Mouse (Mus musculus): ENCODE results near the gene Daam1.

Gene Daam1

DNA sequence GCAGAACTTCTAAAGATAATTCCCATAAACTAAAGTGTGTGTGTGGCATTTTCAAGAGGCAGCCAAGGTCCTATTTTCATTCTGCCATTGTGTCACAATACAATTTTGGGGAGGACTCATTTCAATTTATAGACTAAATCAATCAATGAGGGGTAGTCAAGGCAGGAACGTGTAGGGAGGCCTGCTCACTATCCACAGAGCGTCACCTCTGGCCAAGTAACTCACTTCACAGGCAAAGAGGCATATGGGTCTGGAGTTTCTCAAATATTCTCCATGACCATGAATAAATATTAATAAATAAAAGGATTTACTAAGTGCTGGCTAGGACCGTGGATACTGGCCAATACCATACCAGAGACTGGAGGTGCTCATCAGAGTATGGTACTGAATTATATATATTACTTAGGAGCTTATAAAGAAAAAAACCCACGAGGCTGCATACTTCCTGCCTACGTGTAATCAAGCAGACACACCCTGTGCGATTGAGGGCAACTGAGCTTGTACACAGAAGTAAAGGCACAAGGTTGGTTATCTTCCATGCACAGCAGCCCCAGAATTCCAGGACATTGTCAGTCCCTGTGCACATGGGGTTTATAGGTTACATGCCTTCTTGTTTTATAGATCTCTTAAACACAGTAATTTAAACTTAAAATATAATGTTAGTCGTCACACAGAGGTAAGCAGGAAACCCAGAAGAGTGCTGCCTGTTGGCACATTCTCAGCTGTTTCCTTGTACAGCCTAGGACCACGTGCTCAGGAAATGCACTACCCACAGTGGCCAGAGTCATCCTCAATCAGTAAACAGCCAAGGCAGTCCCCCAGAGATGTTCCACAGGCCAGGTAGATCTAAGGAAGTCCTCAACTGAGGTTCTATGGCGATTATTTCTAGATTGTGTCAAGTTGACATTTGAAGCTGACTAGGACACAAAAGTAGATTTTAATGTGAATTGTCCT, 101.8 kb downstream of the Daam1 start:
- DNase-seq (ENCODE audit: extremely low read depth, low read depth), result peak; percentile 81

DNA sequence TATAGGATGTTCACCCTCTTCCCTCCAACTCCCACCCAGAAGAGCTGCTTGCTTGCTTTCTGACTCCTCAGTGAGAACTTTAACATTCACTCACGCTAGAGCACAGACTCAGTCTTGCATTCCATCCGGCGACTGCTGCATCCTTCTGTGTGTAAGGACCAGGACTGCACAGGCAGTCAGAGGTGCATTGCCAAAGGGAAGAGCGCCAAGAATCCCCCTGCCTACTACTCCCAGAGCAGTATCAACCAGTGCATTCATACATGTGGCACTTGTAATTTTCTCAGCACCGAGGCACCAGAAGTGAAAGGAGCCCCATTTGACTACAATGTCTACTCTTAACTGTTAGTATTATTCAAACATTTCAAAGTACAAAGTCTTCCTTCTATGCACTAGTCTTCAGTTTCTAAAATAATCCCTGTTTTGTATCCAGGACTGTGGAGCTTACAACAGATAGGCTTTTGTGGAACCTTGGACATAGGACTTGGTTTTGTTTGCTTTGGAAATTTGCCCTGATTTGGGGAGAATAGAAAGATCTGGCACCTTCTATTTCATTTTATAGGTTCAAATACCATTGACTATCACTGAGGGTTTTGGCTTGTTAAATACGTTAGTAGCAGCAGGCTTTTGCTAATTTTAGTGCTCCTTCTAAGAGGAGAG, 103.2 kb downstream of the Daam1 start:
- no peak for DNase-seq (ENCODE audit: extremely low read depth, low read depth)

DNA sequence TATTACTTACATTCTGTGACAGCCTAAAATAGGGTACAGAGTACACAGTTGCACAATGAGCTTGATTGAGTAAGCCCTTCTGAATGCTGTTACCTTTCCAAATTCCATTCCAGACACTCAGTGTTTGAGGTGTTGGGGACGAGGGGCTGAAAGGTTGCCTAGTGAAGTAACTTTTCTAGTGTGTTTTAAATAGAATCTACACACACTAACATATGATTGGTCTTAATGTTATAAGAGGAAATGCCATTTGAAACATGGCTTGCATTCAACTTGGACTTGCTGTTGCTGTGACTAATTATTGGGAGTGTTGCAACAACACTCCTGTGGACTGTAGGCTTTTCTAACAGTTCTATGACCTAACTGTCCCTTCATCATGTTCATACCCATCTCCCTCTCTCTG, 105.8 kb downstream of the Daam1 start:
- DNase-seq (ENCODE audit: extremely low read depth, low read depth), result no peak

DNA sequence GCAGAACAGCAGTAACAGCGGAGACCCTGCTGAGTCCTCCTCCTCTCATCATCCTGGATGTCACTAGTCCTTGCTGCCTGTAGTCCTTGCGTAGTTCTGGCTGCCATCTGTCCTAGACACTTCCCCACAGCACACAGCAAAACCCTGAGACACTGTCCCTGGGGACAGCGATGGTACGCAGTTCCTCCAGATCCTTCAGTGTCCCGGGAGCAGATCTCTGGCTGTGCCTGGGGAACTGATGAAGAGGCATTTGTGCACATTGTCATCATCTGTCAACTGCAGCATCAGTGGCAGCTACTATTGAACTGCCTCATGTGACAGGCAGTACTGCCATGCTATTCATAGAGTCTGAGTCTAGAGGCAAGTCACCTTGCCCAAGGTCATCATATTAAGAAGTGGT, 107.6 kb downstream of the Daam1 start:
- DNase-seq (ENCODE audit: extremely low read depth, low read depth), result no peak

DNA sequence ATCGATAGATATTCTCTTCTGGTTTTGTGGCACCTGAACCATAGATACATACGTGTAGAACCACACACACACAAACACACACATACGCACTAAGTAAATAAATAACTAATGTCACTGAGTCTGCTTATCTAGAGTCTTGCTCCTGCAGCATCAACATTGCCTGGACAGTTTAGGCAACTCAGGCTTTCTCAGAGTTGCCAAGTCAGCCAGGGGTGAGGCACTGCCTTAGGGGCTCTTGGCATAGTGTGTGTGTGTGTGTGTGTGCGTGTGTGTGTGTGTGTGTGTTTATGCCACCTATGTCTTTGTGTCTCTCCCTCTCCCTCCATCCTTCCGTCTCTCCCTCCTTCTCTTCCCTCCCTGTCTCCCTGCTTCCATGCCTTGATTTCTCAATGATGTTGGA, 110.4 kb downstream of the Daam1 start:
- DNase-seq (ENCODE audit: extremely low read depth, low read depth), result no peak

DNA sequence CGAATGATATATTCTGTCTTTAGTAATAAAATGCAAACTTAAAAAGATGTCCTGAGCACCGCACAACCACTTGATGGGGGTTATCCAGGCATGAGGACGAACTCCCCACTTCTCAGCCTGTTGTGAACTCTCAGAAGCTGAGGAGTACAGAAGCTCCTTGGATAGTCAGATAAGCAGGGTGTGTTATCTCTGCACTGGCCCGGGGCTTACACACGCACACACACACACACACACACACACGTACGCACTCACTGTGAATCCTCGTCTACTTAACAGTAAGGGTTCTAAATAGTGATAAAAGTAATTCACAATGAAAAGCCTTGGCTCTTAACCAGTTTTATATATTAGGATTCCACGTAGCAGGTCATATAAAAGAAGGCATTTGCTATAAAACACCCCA, 112.2 kb downstream of the Daam1 start:
- no peak for DNase-seq (ENCODE audit: extremely low read depth, low read depth)

DNA sequence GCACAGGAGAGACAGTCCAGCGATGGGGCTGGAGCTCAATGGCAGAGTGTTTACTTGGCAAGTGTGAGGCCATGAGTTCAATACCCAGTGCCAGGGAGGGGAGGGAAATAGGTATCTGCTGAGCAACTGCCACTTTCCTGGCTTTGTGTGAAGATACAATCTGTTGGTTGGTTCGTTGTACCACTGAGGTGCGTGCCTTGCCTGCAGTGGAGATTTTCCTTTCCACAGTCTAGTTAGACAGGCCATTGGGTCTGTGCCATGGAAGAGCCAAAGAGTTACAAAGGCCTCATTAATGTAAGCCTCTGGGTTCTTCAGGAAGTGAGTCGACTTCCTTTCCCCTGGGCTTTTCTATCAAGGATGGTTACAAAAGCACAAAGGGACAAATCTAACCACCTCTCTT, 112.8 kb downstream of the Daam1 start:
- no peak for DNase-seq (ENCODE audit: extremely low read depth, low read depth)

DNA sequence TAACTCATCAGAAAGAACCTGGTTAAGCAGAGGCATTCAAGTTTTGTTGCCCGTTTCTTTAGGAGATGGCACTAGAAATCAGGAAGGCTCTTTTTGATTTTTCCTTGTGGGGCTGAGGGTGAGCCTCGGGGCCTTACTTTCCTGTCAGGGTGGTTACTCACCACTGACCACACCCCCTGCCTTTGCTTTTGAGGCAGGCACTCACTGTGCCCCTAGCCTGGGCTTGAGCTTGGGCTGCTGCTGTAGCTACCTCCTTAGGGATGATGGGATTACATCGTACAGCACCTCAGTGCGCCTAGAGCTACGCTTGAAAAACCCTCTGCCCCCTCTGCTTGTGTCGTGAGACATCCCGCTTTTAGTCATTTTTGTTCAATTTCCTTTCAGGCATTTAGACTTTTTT, 115.0 kb downstream of the Daam1 start:
- no peak for DNase-seq (ENCODE audit: extremely low read depth, low read depth)

DNA sequence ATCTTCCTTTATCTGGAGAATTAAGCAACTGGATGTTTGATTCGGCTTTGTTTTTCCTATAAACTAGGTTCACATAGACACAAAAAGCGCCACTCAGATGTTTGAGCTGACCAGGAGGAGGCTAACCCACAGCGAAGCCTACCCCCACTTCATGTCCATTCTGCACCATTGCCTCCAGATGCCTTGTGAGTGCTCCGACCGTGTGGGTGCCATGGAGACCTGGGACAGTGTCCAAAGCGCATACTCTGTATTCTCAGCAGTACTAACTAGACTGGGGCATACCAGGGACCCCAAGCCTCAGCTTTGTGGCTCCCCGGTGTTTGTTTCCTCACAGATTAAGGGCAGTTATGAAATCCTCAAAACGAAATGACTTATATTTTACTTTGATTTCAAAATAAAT, 115.6 kb downstream of the Daam1 start:
- no peak for DNase-seq (ENCODE audit: extremely low read depth, low read depth)

DNA sequence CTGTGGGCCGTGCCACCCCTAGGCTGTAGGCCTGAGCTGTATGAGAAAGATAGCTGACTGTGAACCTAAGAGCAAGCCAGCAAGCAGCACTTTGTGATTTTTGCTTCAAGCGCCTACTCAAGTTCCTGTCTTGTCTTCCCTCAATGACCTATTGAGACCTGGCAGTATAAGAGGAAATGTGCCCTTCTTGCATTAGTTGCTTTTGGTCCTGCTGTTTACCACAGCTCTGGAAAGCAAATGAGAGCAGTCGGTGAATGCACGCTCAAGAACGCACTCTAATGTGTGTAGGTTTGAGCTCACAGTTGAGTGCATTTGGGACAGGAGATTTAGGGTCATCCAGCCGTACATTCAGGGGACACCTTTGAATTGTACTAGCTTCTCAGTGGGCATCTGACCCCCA, 118.1 kb downstream of the Daam1 start:
- DNase-seq (ENCODE audit: extremely low read depth, low read depth), result no peak

DNA sequence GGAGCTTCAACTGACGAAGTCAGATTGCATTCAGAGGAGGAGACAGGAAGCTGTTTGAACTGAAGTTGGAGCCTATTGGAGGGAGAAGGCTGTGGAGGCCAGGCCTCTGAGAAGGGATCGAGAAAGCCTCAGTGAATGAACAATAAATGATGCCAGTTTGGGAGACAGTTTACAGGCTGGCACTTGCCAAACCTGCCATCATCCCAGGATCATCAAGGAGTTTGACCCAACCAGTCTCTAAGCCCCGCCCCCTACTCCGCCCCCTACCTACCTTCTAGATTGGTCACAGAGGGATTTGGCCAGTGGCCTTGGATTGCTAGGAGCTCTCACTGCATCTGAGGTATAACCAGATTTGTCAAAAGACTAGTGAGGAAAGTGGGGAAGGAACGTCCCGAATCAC, 118.7 kb downstream of the Daam1 start:
- no peak for DNase-seq (ENCODE audit: extremely low read depth, low read depth)

DNA sequence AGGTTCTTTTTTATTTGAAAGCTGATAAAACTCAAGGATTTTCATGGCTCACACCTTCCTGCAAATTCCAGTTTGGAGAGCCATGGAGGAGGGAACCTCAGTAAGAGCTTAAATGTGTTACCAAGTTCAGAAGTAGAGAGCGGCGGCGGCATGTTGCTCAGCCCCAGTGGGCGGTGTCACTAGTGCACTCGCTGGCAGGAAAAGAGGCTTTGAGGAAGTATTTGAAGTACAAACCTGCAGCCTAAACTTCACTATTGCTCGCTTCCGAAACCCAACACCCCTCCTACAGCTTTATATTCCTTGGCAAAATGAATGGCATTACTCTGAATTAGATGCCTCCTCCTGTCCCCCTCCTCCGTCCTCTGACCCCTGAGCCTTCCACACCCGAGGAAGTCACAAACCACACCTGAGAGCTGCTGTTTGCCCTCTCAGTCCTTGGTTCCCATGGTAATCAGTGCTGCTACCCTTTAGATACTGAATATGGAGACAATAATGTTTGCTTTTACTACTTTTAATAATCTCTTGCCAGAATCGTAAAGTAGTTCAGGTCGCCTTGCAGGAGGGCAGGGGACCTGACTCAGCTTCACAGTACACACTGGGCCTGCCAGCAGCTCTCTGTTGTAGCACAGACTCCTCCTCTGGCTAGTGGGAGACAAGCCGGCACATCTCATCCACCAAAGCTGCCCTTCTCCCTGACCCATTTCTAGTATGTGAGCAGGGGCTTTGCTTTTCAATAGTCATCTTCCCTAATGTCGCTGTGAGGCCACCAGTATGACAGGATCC, 119.4 kb downstream of the Daam1 start:
- no peak for DNase-seq (ENCODE audit: extremely low read depth, low read depth)

DNA sequence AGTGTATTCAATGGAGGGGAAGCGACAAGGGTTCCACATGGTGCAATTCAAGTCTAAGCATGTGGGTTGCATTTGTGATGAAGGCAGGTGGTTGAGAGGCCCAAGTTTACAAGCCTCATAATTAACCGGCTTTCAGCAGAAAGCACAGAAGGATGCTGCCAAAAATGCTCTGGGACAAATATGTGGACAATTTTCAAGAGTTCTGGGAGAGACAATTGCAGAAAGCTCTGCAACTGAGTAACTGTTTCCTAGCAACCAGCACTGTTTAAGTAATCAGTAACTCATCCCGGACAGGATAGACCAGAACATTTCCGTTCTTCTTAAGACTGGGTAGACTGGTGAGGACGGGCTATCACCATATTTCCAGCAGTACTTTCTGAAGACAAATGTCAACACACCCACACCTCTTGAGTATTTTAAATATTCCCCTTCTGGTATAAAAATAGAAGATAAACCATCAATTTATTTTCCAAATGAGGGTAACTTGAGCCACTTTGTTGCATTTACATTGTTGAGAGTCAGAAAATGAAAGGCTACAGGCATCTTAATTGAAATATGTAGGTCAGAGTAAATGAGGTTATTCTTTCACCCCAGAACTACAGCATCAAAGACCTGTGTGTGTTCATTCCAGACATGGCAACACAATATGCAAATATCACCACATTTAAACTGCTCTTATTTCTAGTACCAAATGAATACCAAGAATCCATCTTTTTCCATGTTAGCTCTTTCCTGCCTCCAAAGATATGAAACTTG, 123.5 kb downstream of the Daam1 start:
- DNase-seq (ENCODE audit: extremely low read depth, low read depth), result no peak

DNA sequence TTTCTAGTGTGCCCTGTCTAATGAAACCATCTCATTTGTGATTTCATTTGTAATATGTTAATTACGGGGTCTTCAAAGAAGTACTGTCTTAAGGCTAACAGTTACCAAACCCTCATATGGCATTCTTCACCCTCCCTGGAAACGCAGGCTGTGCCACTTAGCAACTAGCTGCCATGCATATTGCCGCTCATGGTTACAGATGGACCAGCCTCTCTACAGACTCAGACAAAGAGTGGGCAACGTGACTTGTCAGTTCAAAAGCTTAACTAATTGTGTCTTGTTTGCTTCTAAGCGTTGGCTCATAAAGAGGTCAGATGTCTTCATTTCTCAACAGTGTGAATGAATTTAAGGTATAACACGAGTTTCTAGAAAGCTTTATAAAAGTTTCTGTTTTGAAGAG, 126.1 kb downstream of the Daam1 start:
- DNase-seq (ENCODE audit: extremely low read depth, low read depth), result no peak

DNA sequence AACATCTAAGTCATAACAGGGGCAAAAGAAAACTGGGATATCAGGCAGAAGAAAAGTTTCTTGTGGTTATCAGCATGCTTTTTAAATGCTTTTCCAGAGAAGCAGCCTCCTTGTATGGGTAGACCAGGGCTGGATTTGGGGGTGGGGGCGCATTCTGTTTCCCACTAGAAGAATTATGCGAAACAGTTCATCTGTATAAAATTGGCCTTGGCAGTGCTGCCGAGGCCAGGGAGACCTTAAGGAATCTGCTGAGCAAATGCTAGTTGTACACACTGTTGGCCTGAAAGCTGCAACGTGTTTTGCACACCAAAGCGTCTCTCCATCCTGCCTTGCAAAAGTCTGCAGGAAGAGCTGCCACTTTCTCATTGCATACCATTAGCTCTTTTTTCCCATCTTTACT, 126.6 kb downstream of the Daam1 start:
- DNase-seq (ENCODE audit: extremely low read depth, low read depth), result no peak

DNA sequence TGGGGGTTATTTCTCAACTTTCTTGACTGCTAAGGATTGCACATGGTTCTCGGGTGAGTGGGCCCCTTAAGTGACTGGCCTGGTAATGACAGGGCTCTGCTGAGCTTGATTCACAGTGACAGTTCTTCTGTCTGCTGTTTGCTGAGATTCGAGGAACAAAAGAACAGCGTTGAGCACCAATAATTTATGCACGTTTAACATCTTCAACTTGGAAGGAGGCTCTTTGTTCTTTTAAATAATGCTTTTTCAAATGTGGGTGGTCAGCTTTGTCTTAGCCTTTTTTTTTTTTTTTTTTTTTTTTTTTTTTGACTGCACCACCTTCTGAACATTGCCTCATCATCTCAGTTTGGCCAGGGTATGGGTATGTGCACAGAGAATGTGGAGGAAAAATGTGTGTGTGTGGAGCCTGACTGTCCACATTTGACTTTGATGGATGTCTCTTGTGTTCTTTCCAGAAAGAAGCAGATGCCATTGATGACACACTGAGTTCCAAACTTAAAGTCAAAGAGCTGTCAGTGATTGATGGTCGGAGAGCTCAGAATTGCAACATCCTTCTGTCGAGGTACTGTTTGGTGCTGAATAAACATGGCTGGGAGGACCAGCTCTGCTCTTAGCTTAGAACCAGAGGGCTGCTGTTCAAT, 128.6 kb downstream of the Daam1 start:
- DNase-seq (ENCODE audit: extremely low read depth, low read depth), result no peak

DNA sequence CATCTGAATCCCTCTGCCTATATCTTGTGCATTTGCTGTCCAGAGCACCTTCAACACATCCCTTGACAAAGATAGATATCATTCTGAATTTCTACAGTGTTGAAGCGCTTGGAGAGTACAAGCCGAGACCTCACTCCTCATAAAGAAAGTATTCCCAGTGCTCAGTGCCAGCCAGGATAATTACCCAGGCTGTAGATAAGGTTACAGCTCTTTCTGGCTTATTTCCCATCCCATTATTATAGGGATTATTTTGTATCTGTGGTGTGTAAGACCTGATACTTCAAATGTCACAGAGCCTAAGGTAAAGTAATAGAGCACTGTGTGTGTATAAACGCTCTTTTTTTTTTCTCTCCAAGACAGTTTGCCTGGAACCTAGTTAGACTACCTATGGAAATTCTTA, 130.8 kb downstream of the Daam1 start:
- DNase-seq (ENCODE audit: extremely low read depth, low read depth), result no peak

DNA sequence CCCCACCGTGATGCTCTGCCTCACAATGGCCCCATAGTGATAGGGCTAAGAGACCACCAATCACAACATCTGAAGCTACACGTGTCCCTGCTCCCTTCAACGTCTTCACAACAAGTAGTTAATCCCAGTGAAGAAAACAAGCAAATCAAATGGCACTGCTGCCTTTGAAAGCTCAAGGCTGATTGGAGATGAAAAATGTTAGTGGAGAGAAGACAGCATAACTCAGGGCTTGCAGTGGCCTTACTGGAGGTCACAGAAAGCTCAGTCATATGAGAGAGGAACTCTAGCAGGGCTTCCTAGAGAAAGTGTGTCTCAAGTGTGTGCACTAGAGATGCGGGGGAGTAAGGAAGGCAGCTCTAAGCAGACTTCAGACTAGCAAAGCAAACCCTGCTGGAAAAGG, 131.7 kb downstream of the Daam1 start:
- DNase-seq (ENCODE audit: extremely low read depth, low read depth), result no peak

DNA sequence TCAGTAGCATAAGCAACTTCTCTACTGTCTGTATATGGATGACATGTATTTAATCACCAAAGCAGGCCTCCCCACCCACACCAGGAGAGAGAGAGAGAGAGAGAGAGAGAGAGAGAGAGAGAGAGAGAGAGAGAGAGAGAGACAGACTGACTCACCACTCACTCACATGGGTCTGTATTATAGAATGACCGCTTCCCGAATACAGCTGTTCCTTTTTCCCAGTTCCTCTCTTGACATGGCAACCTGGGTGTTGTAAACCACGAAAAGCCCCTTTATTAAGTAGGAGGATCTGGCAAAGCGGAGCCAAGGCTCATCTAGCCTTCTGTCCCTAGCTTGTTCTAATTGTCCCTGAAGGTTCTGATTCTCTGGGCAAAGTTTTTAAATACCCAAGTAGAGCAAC, 137.7 kb downstream of the Daam1 start:
- DNase-seq (ENCODE audit: extremely low read depth, low read depth), result no peak

DNA sequence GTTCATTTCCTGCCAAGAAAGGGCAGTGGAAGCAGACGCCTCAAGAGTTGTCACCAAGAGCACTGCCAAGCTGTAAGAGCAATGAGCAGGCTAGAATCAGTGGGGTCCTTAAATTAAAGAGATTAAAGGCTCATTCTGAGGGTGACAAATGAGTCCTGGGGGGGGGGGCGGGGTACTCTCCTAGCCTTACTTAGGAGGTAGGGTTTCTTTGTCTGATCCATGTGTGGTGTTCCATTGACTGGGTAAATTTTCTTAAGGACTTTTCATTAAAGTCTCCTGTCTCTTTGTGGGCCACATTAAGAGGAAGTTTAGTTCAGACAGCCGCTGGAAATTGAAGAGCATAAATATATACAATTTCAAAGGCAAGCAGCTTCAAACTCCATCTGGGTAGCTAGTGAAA, 138.1 kb downstream of the Daam1 start:
- no peak for DNase-seq (ENCODE audit: extremely low read depth, low read depth)

DNA sequence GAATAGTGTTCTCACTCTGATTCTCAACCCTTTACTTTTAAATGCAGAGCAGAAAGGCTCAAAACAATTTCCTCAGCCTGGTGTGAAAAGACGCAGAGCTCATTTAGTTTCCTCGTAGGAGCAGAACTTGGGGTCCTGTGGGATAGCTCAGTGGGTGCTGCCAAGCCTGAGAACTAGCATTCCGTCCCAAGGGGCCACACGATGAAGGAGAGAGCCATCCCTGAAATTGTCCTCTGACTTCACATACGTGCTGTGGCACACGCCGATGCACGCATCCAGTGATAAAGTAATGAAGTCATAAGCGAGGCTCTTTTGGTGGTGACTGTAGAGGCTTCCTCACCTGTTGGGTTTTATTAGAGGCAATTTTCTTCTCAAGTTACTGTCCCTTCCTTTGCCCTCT, 138.6 kb downstream of the Daam1 start:
- no peak for DNase-seq (ENCODE audit: extremely low read depth, low read depth)

Data from MEL-GATA-1-ER (cell line).